21 mouse cellular contexts compared by ENCODE assay signal in genomic region chr17:69239423-69239822, GRCm38 (mm10).
"Had no signal": no experiment of that assay in that cellular context is flagged by ENCODE, and none has a peak within 500 bp of the region (broad histone marks: within the 10 kb centered on the region; RNA-seq: fewer than 3 reads in every experiment).

No protein-coding gene starts in this region.

- H3K4me1 ChIP-seq: heart, embryonic 10.5 days; heart, embryonic 12.5 days; hindbrain, embryonic 13.5 days; hindbrain, embryonic 15.5 days; intestine, embryonic 15.5 days; limb, embryonic 15.5 days; liver, embryonic 12.5 days had no signal

- ATAC-seq: inflammation-experienced regulatory T-cells, adult 6 months; intestine, embryonic 15.5 days; liver, embryonic 12.5 days had no signal

- H3K4me2 ChIP-seq: heart, embryonic 12.5 days; hindbrain, embryonic 13.5 days; hindbrain, embryonic 15.5 days; intestine, embryonic 15.5 days; limb, embryonic 15.5 days; liver, embryonic 12.5 days had no signal

- H3K36me3 ChIP-seq: hindbrain, embryonic 15.5 days; intestine, embryonic 15.5 days; liver, embryonic 12.5 days had no signal

- H3K27me3 ChIP-seq: heart, embryonic 12.5 days; hindbrain, embryonic 13.5 days; hindbrain, embryonic 15.5 days; intestine, embryonic 15.5 days; limb, embryonic 15.5 days; liver, embryonic 12.5 days had no signal

- DNase-seq: gastrocnemius, adult 2 months; gastrocnemius, postnatal 10 days; gastrocnemius, postnatal 25 days; heart, adult 18-20 months; heart, postnatal 10 days; heart, postnatal 4 days; kidney, adult 18-20 months; kidney, adult 8-10 months; kidney, postnatal 10 days; kidney, postnatal 25 days; kidney, postnatal 4 days had no signal

- H3K4me3 ChIP-seq: gastrocnemius, adult 2 months; heart, embryonic 10.5 days; heart, embryonic 12.5 days; hindbrain, embryonic 13.5 days; hindbrain, embryonic 15.5 days; intestine, embryonic 15.5 days; layer of hippocampus, adult 2 months; left cerebral cortex, adult 2 months; limb, embryonic 15.5 days; liver, embryonic 12.5 days had no signal

- H3K9ac ChIP-seq: heart, embryonic 12.5 days; hindbrain, embryonic 13.5 days; hindbrain, embryonic 15.5 days; intestine, embryonic 15.5 days; limb, embryonic 15.5 days; liver, embryonic 12.5 days had no signal

- H3K27ac ChIP-seq: gastrocnemius, adult 2 months; heart, embryonic 10.5 days; hindbrain, embryonic 13.5 days; hindbrain, embryonic 15.5 days; intestine, embryonic 15.5 days; layer of hippocampus, adult 2 months; left cerebral cortex, adult 2 months; limb, embryonic 15.5 days; liver, embryonic 12.5 days had no signal

- H3K9me3 ChIP-seq: heart, embryonic 10.5 days; heart, embryonic 12.5 days; hindbrain, embryonic 13.5 days; hindbrain, embryonic 15.5 days; intestine, embryonic 15.5 days; limb, embryonic 15.5 days; liver, embryonic 12.5 days had no signal
